ENCODE assay signal across 17 mouse cellular contexts in genomic region chr8:115888278-115888677, GRCm38 (mm10).
DNase-seq lines count a peak whose midpoint lies in the region; TF ChIP-seq lines count a peak whose summit lies in the region.
"Had no signal": no experiment of that assay in that cellular context is flagged by ENCODE, and none has a peak within 500 bp of the region (broad histone marks: within the 10 kb centered on the region; RNA-seq: fewer than 3 reads in every experiment).

No protein-coding gene starts in this region.

- H3K4me3 ChIP-seq in ES-E14 (ENCODE audit: insufficient read depth in 1 of 2, low read depth in 1 of 2, low read length in 2 of 2, poor library complexity in 1 of 2, severe bottlenecking in 1 of 2) = no peak overlapping the region
- H3K4me3 ChIP-seq: embryonic facial prominence, embryonic 10.5 days; embryonic facial prominence, embryonic 12.5 days had no signal

- H3K36me3 ChIP-seq in ES-E14 (ENCODE audit: control insufficient read depth, insufficient read depth, low read length, poor library complexity, severe bottlenecking) = no peaks in the 10 kb centered on the region
- H3K36me3 ChIP-seq: embryonic facial prominence, embryonic 10.5 days; embryonic facial prominence, embryonic 12.5 days had no signal

- DNase-seq in heart, adult 11 months = peak; percentile 40
- DNase-seq in heart, adult 18-20 months = no peak
- DNase-seq in ES-E14 (ENCODE audit: low read depth, low spot score) (no peak), NIH3T3 (ENCODE audit: low read depth) (peak; percentile 31)
- no peak for DNase-seq in cerebellum, postnatal 36 days
- no peak for DNase-seq in lung, postnatal 36 days
- DNase-seq: adrenal gland, adult 2 months; adrenal gland, postnatal 10 days; adrenal gland, postnatal 25 days; B cell, adult 2 months; cerebellum, adult 11 months; cerebellum, adult 18-20 months; cerebellum, adult 8-10 months; cerebellum, adult 9-11 months; cerebellum, postnatal 14 days had no signal

- in situ Hi-C loops in ES-E14 (cut with MboI; ENCODE audit: low sequenced_read_pairs in 2 of 2, unreplicated experiment in 2 of 2) = no loop called here

- H3K4me1 ChIP-seq in ES-E14 (ENCODE audit: control insufficient read depth in 2 of 2, insufficient read depth in 2 of 2, low read length in 2 of 2, poor library complexity in 1 of 2) = no peaks in the 10 kb centered on the region
- H3K4me1 ChIP-seq: embryonic facial prominence, embryonic 10.5 days; embryonic facial prominence, embryonic 12.5 days had no signal

- no peak overlapping the region for H3K27ac ChIP-seq in ES-E14 (ENCODE audit: insufficient read depth, low read depth, low read length, poor library complexity, severe bottlenecking)
- H3K27ac ChIP-seq: embryonic facial prominence, embryonic 10.5 days; embryonic facial prominence, embryonic 12.5 days had no signal

- H3K9ac ChIP-seq in ES-E14 (ENCODE audit: insufficient read depth, low read depth, low read length, poor library complexity, severe bottlenecking) = no peak overlapping the region
- H3K9ac ChIP-seq: embryonic facial prominence, embryonic 12.5 days had no signal

- H3K9me3 ChIP-seq in ES-E14 (ENCODE audit: control insufficient read depth, insufficient read depth, low read depth, low read length) = no peaks in the 10 kb centered on the region
- H3K9me3 ChIP-seq: embryonic facial prominence, embryonic 10.5 days; embryonic facial prominence, embryonic 12.5 days had no signal

TF ChIP-seq in ES-E14, 5 proteins besides CTCF, POLR2A, EP300 and RAD21:
- TF ChIP-seq ZNF384 (IDR thresholded peaks at IDR 0.05; ENCODE audit: low read depth, low read length) (no peak), MAFK (IDR thresholded peaks at IDR 0.05; ENCODE audit: insufficient read depth, low read depth, low read length) (peak; percentile 53; the same call in 1 of the 2 replicates), ZC3H11A (IDR thresholded peaks at IDR 0.05; ENCODE audit: borderline replicate concordance, low read depth, low read length) (no peak), CHD2 (IDR thresholded peaks at IDR 0.05; ENCODE audit: low read depth, low read length) (no peak)

Comparison
In these comparisons a context has a peak if more than half of its experiments do, and no peak if none do; other contexts are left out.
1. DNase-seq: peak in heart, adult 11 months (single experiment) and NIH3T3 (single experiment); none in heart, adult 18-20 months (0 of 2), ES-E14 (single experiment), cerebellum, postnatal 36 days (0 of 2) and lung, postnatal 36 days (single experiment).